In the genomic region with DNA sequence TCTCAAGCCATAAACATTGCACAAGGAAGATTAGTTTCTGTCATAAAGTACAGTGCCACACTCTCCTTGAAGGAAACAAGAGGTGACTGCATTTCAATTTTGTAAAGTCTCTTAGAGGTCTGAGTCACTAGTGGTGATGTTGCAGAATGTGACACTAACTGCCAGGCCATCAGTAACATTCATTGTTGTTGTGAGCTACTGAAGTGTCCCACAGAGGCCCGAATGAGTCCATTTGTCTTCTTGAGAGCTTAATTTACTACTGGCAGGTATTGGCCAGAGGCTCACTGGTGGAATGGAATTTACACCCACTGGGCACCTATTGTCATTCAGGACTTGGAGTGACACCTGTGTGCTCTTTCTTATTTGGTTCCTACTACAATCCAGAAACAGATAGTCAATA, we compare ENCODE assay signal across 11 mouse cellular contexts.
"Had no signal": no experiment of that assay in that cellular context is flagged by ENCODE, and none has a peak within 500 bp of the region (broad histone marks: within the 10 kb centered on the region; RNA-seq: fewer than 3 reads in every experiment).

No protein-coding gene starts in this region.

- ATAC-seq: liver, postnatal 0 days; lung, postnatal 0 days; midbrain, embryonic 13.5 days; midbrain, embryonic 15.5 days had no signal

- DNase-seq: liver, postnatal 0 days; lung, adult 2 months; lung, postnatal 14 days; lung, postnatal 36 days; right cerebral cortex, postnatal 14 days; thymus, adult 2 months; thymus, postnatal 25 days; thymus, postnatal 4 days had no signal
